Mouse (Mus musculus) C2C12 (cell line): ENCODE measurements around the gene Elmo3.

Experiments used
- CEBPB ChIP-seq: IDR thresholded peaks from one replicate; pipeline ENCODE4 v1.6.1; 2011; ENCODE audit warnings: low read depth, mild to moderate bottlenecking, control low read depth, moderate library complexity
- CTCF ChIP-seq: IDR thresholded peaks from one replicate; pipeline ENCODE4 v1.5.1; 2011; ENCODE audit not compliant: control insufficient read depth, insufficient read depth, insufficient read length
- MAX ChIP-seq: IDR thresholded peaks from one replicate; pipeline ENCODE4 v1.6.1; 2011; ENCODE audit warnings: mild to moderate bottlenecking, control low read depth
- MYOG ChIP-seq: IDR thresholded peaks from one replicate; pipeline ENCODE4 v1.6.1; 2011; ENCODE audit not compliant: control insufficient read depth, insufficient read length; ENCODE audit errors: extremely low read depth
- USF1 ChIP-seq: IDR thresholded peaks from one replicate; pipeline ENCODE4 v1.6.1; 2011; ENCODE audit warnings: low read depth, mild to moderate bottlenecking, control low read depth, moderate library complexity

DNA sequence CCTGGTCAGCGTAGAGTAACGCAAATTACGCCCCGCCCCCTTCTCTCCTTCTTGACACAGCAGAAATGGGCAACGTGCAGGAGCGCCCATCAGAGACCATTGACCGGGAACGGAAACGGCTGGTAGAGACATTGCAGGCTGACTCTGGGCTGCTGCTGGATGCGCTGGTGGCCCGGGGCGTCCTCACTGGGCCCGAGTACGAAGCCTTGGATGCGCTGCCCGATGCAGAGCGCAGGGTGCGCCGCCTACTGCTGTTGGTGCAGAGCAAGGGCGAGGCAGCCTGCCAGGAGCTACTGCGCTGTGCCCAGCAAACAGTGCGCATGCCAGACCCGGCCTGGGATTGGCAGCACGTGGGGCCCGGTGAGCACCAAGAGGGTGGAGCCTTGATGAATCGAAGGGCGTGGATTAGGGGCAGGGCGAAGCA is 26.5 kb upstream of the Elmo3 start:
- TF ChIP-seq CTCF (no peak), MYOG (no peak), USF1 (no peak), MAX (no peak), CEBPB (no peak)
